Mouse (Mus musculus) brain, embryonic 14.5 days (tissue): ENCODE data around the gene Vmn2r67.

ENCODE experiments used
- CTCF ChIP-seq: fragments of 200-500 bp; IDR thresholded peaks from 2 replicates; pipeline ENCODE4 v1.5.1; 2012; ENCODE audit warnings: inconsistent platforms, mild to moderate bottlenecking, moderate library complexity, borderline replicate concordance; ENCODE audit not compliant: insufficient read depth, insufficient read length; ENCODE audit errors: extremely low read depth
- POLR2A ChIP-seq: fragments of 200-500 bp; IDR thresholded peaks from 2 replicates; pipeline ENCODE4 v1.6.1; 2012; ENCODE audit warnings: mild to moderate bottlenecking, inconsistent platforms, borderline replicate concordance; ENCODE audit not compliant: poor library complexity, insufficient read depth, insufficient read length, severe bottlenecking; ENCODE audit errors: extremely low read depth

DNA sequence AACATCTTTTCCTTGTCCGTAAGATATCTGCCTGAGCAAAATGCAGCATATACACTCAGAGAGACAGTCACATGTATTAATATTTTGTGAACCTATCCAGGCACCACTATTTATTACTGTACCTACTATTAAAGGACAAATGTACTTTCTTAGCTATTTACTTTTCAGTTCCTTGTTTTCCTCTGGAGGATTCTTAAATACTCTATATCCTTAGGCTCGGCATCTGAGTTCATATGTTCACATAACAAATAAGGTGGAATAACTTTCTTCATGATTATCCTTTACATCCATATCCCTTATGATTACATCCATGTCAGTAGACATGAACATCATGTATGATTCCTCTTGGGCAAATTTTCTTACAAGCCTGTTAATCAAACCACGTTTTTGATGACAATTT, at the start of gene Vmn2r67:
- TF ChIP-seq CTCF (no peak), POLR2A (no peak)
